Mouse (Mus musculus): ENCODE data around the gene Iqcf1. TPM values are rescaled to one million over a fixed set of nuclear protein-coding genes. Genes with fewer than 3 reads are reported as not detected.

The Iqcf1 gene
- total and polyA plus RNA-seq, 2 experiments from 2014 or later, result not detected

DNA sequence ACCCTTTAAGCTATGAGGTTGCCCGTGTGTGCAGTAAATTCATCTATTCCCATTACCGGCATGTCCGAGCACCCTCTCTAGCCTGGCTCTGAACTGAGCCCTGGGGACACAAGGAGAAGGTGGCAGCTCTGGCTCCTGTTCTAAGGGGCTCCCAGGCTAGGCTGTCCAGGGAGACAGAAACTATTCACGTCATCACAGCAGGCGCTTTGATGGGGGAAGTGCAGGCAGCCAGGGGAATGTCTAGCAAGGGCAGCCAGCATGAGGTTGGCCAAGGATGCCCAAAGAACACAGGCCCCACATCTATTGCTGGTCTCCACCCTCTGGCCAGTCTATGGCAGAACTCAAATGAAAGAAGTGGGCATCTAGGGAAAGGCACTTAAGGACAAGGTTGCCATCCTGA lies 41.8 kb upstream of the Iqcf1 start:
- Histone ChIP-seq H3K9ac (replicated peaks; ENCODE audit: low read length, poor library complexity, severe bottlenecking) (no peak overlapping the region), H3K27ac (ENCODE audit: low read depth, low read length) (no peak overlapping the region), H3K9me3 (ENCODE audit: low read length) (no peaks in the 10 kb centered on the region), H3K4me3 (ENCODE audit: low read depth, low read length) (no peak overlapping the region), H3K4me2 (ENCODE audit: low read depth, low read length, poor library complexity, severe bottlenecking) (no peak overlapping the region), H3K36me3 (ENCODE audit: insufficient read depth, low read length) (peaks cover 27% of the 10 kb centered on the region), H3K4me1 (ENCODE audit: insufficient read depth, low read length) (peaks cover 34% of the 10 kb centered on the region), H3K27me3 (ENCODE audit: insufficient read depth, low read length) (no peaks in the 10 kb centered on the region)
- TF ChIP-seq CTCF (IDR thresholded peaks at IDR 0.05), result no peak
- ATAC-seq (ENCODE audit: low FRiP score), result no peak
- WGBS, result 47% methylated on average over 5 of the region's 5 CpGs
- no peak for DNase-seq (ENCODE audit: low spot score)

GRCm38 (mm10) chr9:106459946-106460345 lies 39.8 kb upstream of the Iqcf1 start:
- no peak overlapping the region for H3K4me3 ChIP-seq (ENCODE audit: low read depth, low read length)
- 78% methylated on average over 15 of the region's 15 CpGs for WGBS
- no peaks in the 10 kb centered on the region for H3K27me3 ChIP-seq (ENCODE audit: insufficient read depth, low read length)
- no peak overlapping the region for H3K4me2 ChIP-seq (ENCODE audit: low read depth, low read length, poor library complexity, severe bottlenecking)
- H3K9ac ChIP-seq (replicated peaks; ENCODE audit: low read length, poor library complexity, severe bottlenecking), result no peak overlapping the region
- no peak for DNase-seq (ENCODE audit: low spot score)
- no peak overlapping the region for H3K27ac ChIP-seq (ENCODE audit: low read depth, low read length)
- no peak for ATAC-seq (ENCODE audit: low FRiP score)
- H3K36me3 ChIP-seq (ENCODE audit: insufficient read depth, low read length), result peaks cover 37% of the 10 kb centered on the region
- H3K4me1 ChIP-seq (ENCODE audit: insufficient read depth, low read length), result peaks cover 29% of the 10 kb centered on the region
- TF ChIP-seq CTCF (IDR thresholded peaks at IDR 0.05), result no peak
- no peaks in the 10 kb centered on the region for H3K9me3 ChIP-seq (ENCODE audit: low read length)

DNA sequence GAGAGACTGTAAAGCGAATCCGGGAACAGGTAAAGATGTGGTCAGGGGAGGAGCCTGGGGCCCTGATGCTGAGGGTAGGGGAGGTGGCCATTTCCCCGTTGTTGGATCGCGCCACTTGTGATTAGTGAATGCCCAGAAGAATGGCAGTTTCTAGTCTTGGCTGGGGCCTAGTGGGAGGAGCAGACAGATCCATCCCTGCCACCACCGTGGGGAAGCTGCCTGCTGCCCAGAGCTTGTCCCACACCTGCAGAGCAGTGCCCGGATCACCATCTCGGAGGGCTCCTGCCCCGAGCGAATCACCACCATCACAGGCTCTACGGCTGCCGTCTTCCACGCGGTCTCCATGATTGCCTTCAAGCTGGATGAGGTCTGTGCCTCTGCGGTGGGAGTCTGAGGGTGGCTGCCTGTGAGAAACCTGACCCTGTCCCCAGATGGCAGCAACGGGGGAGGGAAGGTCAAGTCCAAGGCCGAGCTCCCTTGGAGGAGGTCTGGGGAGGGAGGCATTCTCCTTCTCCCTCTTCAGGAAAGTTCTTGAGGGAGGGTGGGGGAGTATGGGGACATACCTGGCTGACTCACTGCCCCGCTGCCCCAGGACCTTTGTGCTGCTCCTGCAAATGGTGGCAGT lies 39.3 kb upstream of the Iqcf1 start:
- 80% methylated on average over 18 of the region's 18 CpGs for WGBS
- peaks cover 24% of the 10 kb centered on the region for H3K4me1 ChIP-seq (ENCODE audit: insufficient read depth, low read length)

GRCm38 (mm10) chr9:106461026-106461415 lies 38.7 kb upstream of the Iqcf1 start:
- H3K27me3 ChIP-seq (ENCODE audit: insufficient read depth, low read length), result no peaks in the 10 kb centered on the region
- no peak overlapping the region for H3K27ac ChIP-seq (ENCODE audit: low read depth, low read length)
- H3K4me2 ChIP-seq (ENCODE audit: low read depth, low read length, poor library complexity, severe bottlenecking), result no peak overlapping the region
- 92% methylated on average over 9 of the region's 9 CpGs for WGBS
- no peak overlapping the region for H3K9ac ChIP-seq (replicated peaks; ENCODE audit: low read length, poor library complexity, severe bottlenecking)
- no peak for TF ChIP-seq CTCF (IDR thresholded peaks at IDR 0.05)
- H3K4me3 ChIP-seq (ENCODE audit: low read depth, low read length), result no peak overlapping the region
- H3K9me3 ChIP-seq (ENCODE audit: low read length), result no peaks in the 10 kb centered on the region
- DNase-seq (ENCODE audit: low spot score) (no peak), ATAC-seq (ENCODE audit: low FRiP score) (no peak)
- H3K36me3 ChIP-seq (ENCODE audit: insufficient read depth, low read length), result peaks cover 37% of the 10 kb centered on the region
- peaks cover 19% of the 10 kb centered on the region for H3K4me1 ChIP-seq (ENCODE audit: insufficient read depth, low read length)

More for the DNA sequence above, 39.3 kb upstream of the Iqcf1 start:
- H3K9ac ChIP-seq (replicated peaks; ENCODE audit: low read length, poor library complexity, severe bottlenecking), result no peak overlapping the region
- no peak overlapping the region for H3K27ac ChIP-seq (ENCODE audit: low read depth, low read length)
- no peak overlapping the region for H3K4me2 ChIP-seq (ENCODE audit: low read depth, low read length, poor library complexity, severe bottlenecking)
- TF ChIP-seq CTCF (IDR thresholded peaks at IDR 0.05), result no peak
- no peaks in the 10 kb centered on the region for H3K9me3 ChIP-seq (ENCODE audit: low read length)
- DNase-seq (ENCODE audit: low spot score) (no peak), ATAC-seq (ENCODE audit: low FRiP score) (no peak)
- no peak overlapping the region for H3K4me3 ChIP-seq (ENCODE audit: low read depth, low read length)
- no peaks in the 10 kb centered on the region for H3K27me3 ChIP-seq (ENCODE audit: insufficient read depth, low read length)
- H3K36me3 ChIP-seq (ENCODE audit: insufficient read depth, low read length), result peaks cover 37% of the 10 kb centered on the region

DNA sequence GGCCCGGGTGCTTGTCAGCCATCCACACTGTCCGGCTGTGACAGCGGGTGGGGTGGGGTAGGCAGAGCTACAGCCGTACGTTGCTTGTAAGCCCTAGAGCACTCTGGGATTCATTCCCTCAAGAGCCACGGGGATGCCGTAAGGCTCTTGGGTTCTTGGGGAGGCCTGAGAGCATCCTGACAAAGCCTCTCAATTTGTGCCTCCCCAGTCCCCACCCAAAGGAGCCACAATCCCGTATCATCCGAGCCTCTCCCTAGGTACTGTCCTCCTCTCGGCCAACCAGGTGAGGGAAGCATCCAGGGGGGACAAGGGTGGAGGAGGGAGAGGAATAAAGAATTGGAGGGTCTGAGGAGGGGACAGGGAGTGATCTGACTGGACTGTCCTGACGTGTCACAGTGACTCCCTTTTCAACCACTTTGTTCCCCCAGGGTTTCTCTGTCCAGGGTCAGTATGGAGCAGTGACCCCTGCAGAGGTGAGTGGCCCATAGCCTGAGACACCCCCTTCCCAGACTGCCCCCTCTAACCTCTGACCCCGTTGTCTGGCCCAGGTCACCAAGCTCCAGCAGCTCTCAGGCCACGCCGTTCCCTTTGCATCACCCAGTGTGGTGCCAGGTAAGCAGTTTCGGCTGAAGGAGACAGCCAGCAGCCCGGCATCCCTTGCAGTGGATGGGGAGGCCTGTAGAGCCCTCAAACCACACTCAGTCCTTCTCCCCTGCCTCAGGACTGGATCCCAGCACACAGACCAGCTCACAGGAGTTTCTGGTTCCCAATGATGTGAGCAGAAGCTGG lies 37.9 kb upstream of the Iqcf1 start:
- no peaks in the 10 kb centered on the region for H3K27me3 ChIP-seq (ENCODE audit: insufficient read depth, low read length)
- 85% methylated on average over 13 of the region's 16 CpGs for WGBS

DNA sequence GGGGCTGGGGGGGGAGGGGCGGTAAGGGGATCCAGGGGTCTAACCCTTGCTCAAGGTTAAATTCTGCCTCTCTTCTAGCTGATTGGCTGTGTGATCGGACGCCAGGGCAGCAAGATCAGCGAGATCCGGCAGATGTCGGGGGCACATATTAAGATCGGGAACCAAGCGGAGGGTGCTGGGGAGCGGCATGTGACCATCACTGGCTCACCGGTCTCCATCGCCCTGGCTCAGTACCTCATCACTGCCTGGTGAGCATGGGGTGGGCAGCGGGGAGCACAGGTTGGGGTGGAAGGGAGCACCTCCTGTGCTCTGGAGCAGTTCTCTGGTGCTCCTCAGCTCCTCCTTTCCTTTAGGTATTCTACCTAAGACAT lies 37.4 kb upstream of the Iqcf1 start:
- Histone ChIP-seq H3K27me3 (ENCODE audit: insufficient read depth, low read length) (no peaks in the 10 kb centered on the region), H3K36me3 (ENCODE audit: insufficient read depth, low read length) (peaks cover 33% of the 10 kb centered on the region), H3K9ac (replicated peaks; ENCODE audit: low read length, poor library complexity, severe bottlenecking) (no peak overlapping the region), H3K4me3 (ENCODE audit: low read depth, low read length) (no peak overlapping the region), H3K27ac (ENCODE audit: low read depth, low read length) (no peak overlapping the region), H3K4me1 (ENCODE audit: insufficient read depth, low read length) (peaks cover 5% of the 10 kb centered on the region; the same call in 1 of the 2 replicates), H3K9me3 (ENCODE audit: low read length) (no peaks in the 10 kb centered on the region), H3K4me2 (ENCODE audit: low read depth, low read length, poor library complexity, severe bottlenecking) (no peak overlapping the region)
- TF ChIP-seq CTCF (IDR thresholded peaks at IDR 0.05), result no peak
- ATAC-seq (ENCODE audit: low FRiP score) (no peak), DNase-seq (ENCODE audit: low spot score) (no peak)
- WGBS, result 91% methylated on average over 12 of the region's 12 CpGs

More for the DNA sequence above, 37.9 kb upstream of the Iqcf1 start:
- no peak for TF ChIP-seq CTCF (IDR thresholded peaks at IDR 0.05)
- Histone ChIP-seq H3K4me1 (ENCODE audit: insufficient read depth, low read length) (peaks cover 11% of the 10 kb centered on the region), H3K27ac (ENCODE audit: low read depth, low read length) (no peak overlapping the region), H3K9me3 (ENCODE audit: low read length) (no peaks in the 10 kb centered on the region), H3K36me3 (ENCODE audit: insufficient read depth, low read length) (peaks cover 36% of the 10 kb centered on the region), H3K9ac (replicated peaks; ENCODE audit: low read length, poor library complexity, severe bottlenecking) (no peak overlapping the region), H3K4me3 (ENCODE audit: low read depth, low read length) (no peak overlapping the region), H3K4me2 (ENCODE audit: low read depth, low read length, poor library complexity, severe bottlenecking) (no peak overlapping the region)
- no peak for DNase-seq (ENCODE audit: low spot score)
- no peak for ATAC-seq (ENCODE audit: low FRiP score)
